Mouse (Mus musculus) stomach, embryonic 15.5 days (tissue): ENCODE data around the gene Gmeb2. TPM values are rescaled to one million over a fixed set of nuclear protein-coding genes. Genes with fewer than 3 reads are reported as not detected.

Experiments used
- ATAC-seq: fragments of 200-750 bp; cut with Nextera tagmentation; 2 replicates; pipeline ENCODE4 v1.8.0; 2017; ENCODE audit warnings: low read depth, moderate number of reproducible peaks, moderate TSS enrichment; ENCODE audit not compliant: insufficient read depth, low FRiP score
- H3K27ac ChIP-seq: fragments of 300-500 bp; sonication (generic); 2 replicates; pipeline ENCODE4 v1.5.1; 2015; ENCODE audit warnings: mild to moderate bottlenecking, inconsistent platforms
- H3K27me3 ChIP-seq: fragments of 300-500 bp; sonication (generic); replicated peaks from 2 replicates; pipeline ENCODE4 v1.6.1; 2015; ENCODE audit warnings: inconsistent platforms
- H3K36me3 ChIP-seq: fragments of 300-500 bp; sonication (generic); 2 replicates; pipeline ENCODE4 v1.6.1; 2015; ENCODE audit warnings: inconsistent platforms
- H3K4me1 ChIP-seq: fragments of 300-500 bp; sonication (generic); 2 replicates; pipeline ENCODE4 v1.6.1; 2015; ENCODE audit warnings: inconsistent platforms
- H3K4me2 ChIP-seq: fragments of 300-500 bp; sonication (generic); 2 replicates; pipeline ENCODE4 v1.6.1; 2015; ENCODE audit warnings: mild to moderate bottlenecking, inconsistent platforms
- H3K4me3 ChIP-seq: fragments of 300-500 bp; sonication (generic); replicated peaks from 2 replicates; pipeline ENCODE4 v1.5.1; 2015; ENCODE audit warnings: inconsistent platforms
- H3K9ac ChIP-seq: fragments of 300-500 bp; sonication (generic); 2 replicates; pipeline ENCODE4 v1.6.1; 2015; ENCODE audit warnings: inconsistent platforms
- H3K9me3 ChIP-seq: fragments of 300-500 bp; sonication (generic); 2 replicates; pipeline ENCODE4 v1.6.1; 2016; ENCODE audit warnings: inconsistent platforms
- WGBS: fragments of 180-500 bp; shearing (Covaris S2); methylation state at CpG from one replicate; pipeline ENCODE4 v1.1.7; 2015; 5-methylcytosine and 5-hydroxymethylcytosine counted together
- polyA plus RNA-seq: library from polyadenylated mRNA; unstranded; fragments of >200 nt; fragmentation: Nextera tagmentation; extraction: Ambion mirVana; gene quantifications from 2 replicates; pipeline ENCODE4 v1.2.1, GENCODE M21; 2015

Gene Gmeb2
- polyA plus RNA-seq, 1 experiment from 2014 or later: 12.2 TPM

GRCm38 (mm10) chr2:181219538-181220216 lies 68.2 kb downstream of the Gmeb2 start, which contains the start of gene Fndc11:
Gene Fndc11 (plus strand): TSS chr2:181220013.
- WGBS: 2% methylated on average over 25 of the region's 25 CpGs
- Histone ChIP-seq H3K4me1 (peaks cover 14% of the 10 kb centered on the region), H3K9ac (no peak within 1 kb of the TSS), H3K4me2 (peak within 1 kb of the TSS; percentile 71), H3K4me3 (peak within 1 kb of the TSS; percentile 36), H3K36me3 (no peaks in the 10 kb centered on the region), H3K27me3 (no peaks in the 10 kb centered on the region), H3K27ac (peak within 1 kb of the TSS; percentile 54), H3K9me3 (no peaks in the 10 kb centered on the region)
- peak; percentile 94 for ATAC-seq

GRCm38 (mm10) chr2:181218881-181219485 lies 68.9 kb downstream of the Gmeb2 start:
- H3K4me3 ChIP-seq: no peak overlapping the region
- peaks cover 4% of the 10 kb centered on the region; the same call in 1 of the 2 replicates for H3K27me3 ChIP-seq
- peaks cover 14% of the 10 kb centered on the region for H3K4me1 ChIP-seq
- H3K4me2 ChIP-seq: no peak overlapping the region
- no peak overlapping the region for H3K9ac ChIP-seq
- no peaks in the 10 kb centered on the region for H3K36me3 ChIP-seq
- H3K9me3 ChIP-seq: no peaks in the 10 kb centered on the region
- 50% methylated on average over 5 of the region's 5 CpGs for WGBS
- H3K27ac ChIP-seq: peak overlapping the region; percentile 54
- ATAC-seq: no peak

GRCm38 (mm10) chr2:181216037-181216436 lies 71.8 kb downstream of the Gmeb2 start:
- no peak overlapping the region for H3K4me3 ChIP-seq
- H3K9ac ChIP-seq: no peak overlapping the region
- H3K4me1 ChIP-seq: peaks cover 25% of the 10 kb centered on the region
- H3K9me3 ChIP-seq: no peaks in the 10 kb centered on the region
- WGBS: 82% methylated on average over 6 of the region's 6 CpGs
- no peaks in the 10 kb centered on the region for H3K36me3 ChIP-seq
- ATAC-seq: no peak
- H3K27ac ChIP-seq: no peak overlapping the region
- no peak overlapping the region for H3K4me2 ChIP-seq
- H3K27me3 ChIP-seq: peaks cover 28% of the 10 kb centered on the region

GRCm38 (mm10) chr2:181213021-181213445 lies 74.8 kb downstream of the Gmeb2 start, which contains the start of gene Srms:
Gene Srms (minus strand): TSS chr2:181213185.
- Histone ChIP-seq H3K4me2 (peak within 1 kb of the TSS; percentile 61), H3K27me3 (peaks cover 28% of the 10 kb centered on the region), H3K9me3 (no peaks in the 10 kb centered on the region), H3K4me3 (peak within 1 kb of the TSS; percentile 29), H3K9ac (no peak within 1 kb of the TSS), H3K36me3 (no peaks in the 10 kb centered on the region), H3K4me1 (peaks cover 10% of the 10 kb centered on the region; the same call in 1 of the 2 replicates), H3K27ac (no peak within 1 kb of the TSS)
- 4% methylated on average over 17 of the region's 17 CpGs for WGBS
- peak; percentile 70 for ATAC-seq

- Histone ChIP-seq H3K36me3 (no peaks in the 10 kb centered on the region), H3K9me3 (no peaks in the 10 kb centered on the region), H3K4me1 (peaks cover 10% of the 10 kb centered on the region; the same call in 1 of the 2 replicates), H3K9ac (no peak overlapping the region), H3K4me2 (peak overlapping the region; percentile 61), H3K4me3 (peak overlapping the region; percentile 29), H3K27me3 (peaks cover 28% of the 10 kb centered on the region), H3K27ac (no peak overlapping the region)
- ATAC-seq: 0 out of 2 replicates have a peak, but pooled peaks have one; percentile 16
- 4% methylated on average over 34 of the region's 34 CpGs for WGBS
Measured at GRCm38 (mm10) chr2:181212389-181213020, 75.3 kb downstream of the Gmeb2 start.

- Histone ChIP-seq H3K4me3 (no peak overlapping the region), H3K36me3 (no peaks in the 10 kb centered on the region), H3K4me1 (no peaks in the 10 kb centered on the region), H3K9me3 (no peaks in the 10 kb centered on the region), H3K4me2 (no peak overlapping the region), H3K9ac (no peak overlapping the region), H3K27ac (no peak overlapping the region), H3K27me3 (no peaks in the 10 kb centered on the region; the same call in none of the 2 replicates)
- 56% methylated on average over 9 of the region's 9 CpGs for WGBS
- peak; percentile 89 for ATAC-seq
Measured at GRCm38 (mm10) chr2:181206118-181206517, 81.7 kb downstream of the Gmeb2 start.

- H3K4me3 ChIP-seq: no peak overlapping the region
- H3K36me3 ChIP-seq: no peaks in the 10 kb centered on the region
- H3K4me2 ChIP-seq: no peak overlapping the region
- H3K27me3 ChIP-seq: no peaks in the 10 kb centered on the region; the same call in none of the 2 replicates
- H3K4me1 ChIP-seq: no peaks in the 10 kb centered on the region
- ATAC-seq: peak; percentile 67; the same call in 1 of the 2 replicates
- no peaks in the 10 kb centered on the region for H3K9me3 ChIP-seq
- H3K27ac ChIP-seq: no peak overlapping the region
- no peak overlapping the region for H3K9ac ChIP-seq
- 70% methylated on average over 5 of the region's 5 CpGs for WGBS
Measured at GRCm38 (mm10) chr2:181205678-181206077, 82.2 kb downstream of the Gmeb2 start.

GRCm38 (mm10) chr2:181202886-181203285 lies 84.9 kb downstream of the Gmeb2 start:
- Histone ChIP-seq H3K27me3 (no peaks in the 10 kb centered on the region; the same call in 1 of the 2 replicates), H3K4me2 (no peak overlapping the region), H3K36me3 (no peaks in the 10 kb centered on the region), H3K27ac (no peak overlapping the region), H3K9ac (no peak overlapping the region), H3K4me1 (no peaks in the 10 kb centered on the region), H3K4me3 (no peak overlapping the region), H3K9me3 (no peaks in the 10 kb centered on the region)
- no peak for ATAC-seq
- WGBS: 66% methylated on average over 6 of the region's 6 CpGs

- no peak for ATAC-seq
- Histone ChIP-seq H3K27me3 (no peaks in the 10 kb centered on the region; the same call in 1 of the 2 replicates), H3K27ac (no peak within 1 kb of the TSS), H3K4me1 (no peaks in the 10 kb centered on the region), H3K4me3 (no peak within 1 kb of the TSS), H3K9ac (no peak within 1 kb of the TSS), H3K4me2 (no peak within 1 kb of the TSS), H3K9me3 (no peaks in the 10 kb centered on the region), H3K36me3 (no peaks in the 10 kb centered on the region)
- 80% methylated on average over 3 of the region's 3 CpGs for WGBS
Measured at GRCm38 (mm10) chr2:181202422-181202821, 85.4 kb downstream of the Gmeb2 start, which contains the start of gene Ptk6. Gene Ptk6 (minus strand): TSS chr2:181202789.

GRCm38 (mm10) chr2:181201606-181202005 lies 86.2 kb downstream of the Gmeb2 start:
- Histone ChIP-seq H3K36me3 (no peaks in the 10 kb centered on the region), H3K9me3 (no peaks in the 10 kb centered on the region), H3K4me3 (no peak overlapping the region), H3K4me2 (no peak overlapping the region), H3K4me1 (no peaks in the 10 kb centered on the region), H3K27ac (no peak overlapping the region), H3K27me3 (no peaks in the 10 kb centered on the region; the same call in 1 of the 2 replicates), H3K9ac (no peak overlapping the region)
- 49% methylated on average over 3 of the region's 3 CpGs for WGBS
- ATAC-seq: no peak
